Mouse (Mus musculus) right cerebral cortex, postnatal 25 days (tissue): ENCODE measurements around the gene Nxn.
"Not testable (repeated sequence)": the region's sequence is repeated elsewhere in the genome, so short reads cannot be mapped to it uniquely, and the experiment has no call there.

ENCODE experiments used
- DNase-seq: peaks from one replicate; pipeline ENCODE4 v3.0.0; 2022

Nxn gene

GRCm38 (mm10) chr11:76255431-76256001, 143.4 kb downstream of the Nxn start:
- DNase-seq = no peak

DNA sequence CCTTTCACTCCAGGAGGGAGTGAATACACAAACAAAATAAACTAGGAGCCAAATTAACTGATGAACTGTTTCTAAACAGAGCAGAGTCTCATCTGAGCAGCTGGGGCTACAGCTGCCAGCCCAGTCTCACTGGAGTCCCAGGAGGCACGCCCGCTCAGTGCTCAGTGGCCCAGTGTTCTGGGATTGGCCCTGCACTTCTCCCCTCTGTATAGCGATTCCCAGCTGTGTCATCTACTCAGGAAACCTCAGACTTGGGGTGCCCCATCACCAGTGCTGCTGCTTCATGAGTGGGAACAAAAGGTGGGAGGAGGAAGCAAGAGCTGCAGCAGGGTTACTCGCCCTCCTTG, 145.0 kb downstream of the Nxn start:
- no peak for DNase-seq

GRCm38 (mm10) chr11:76253145-76253917, 145.6 kb downstream of the Nxn start:
- peak; percentile 76 for DNase-seq

DNA sequence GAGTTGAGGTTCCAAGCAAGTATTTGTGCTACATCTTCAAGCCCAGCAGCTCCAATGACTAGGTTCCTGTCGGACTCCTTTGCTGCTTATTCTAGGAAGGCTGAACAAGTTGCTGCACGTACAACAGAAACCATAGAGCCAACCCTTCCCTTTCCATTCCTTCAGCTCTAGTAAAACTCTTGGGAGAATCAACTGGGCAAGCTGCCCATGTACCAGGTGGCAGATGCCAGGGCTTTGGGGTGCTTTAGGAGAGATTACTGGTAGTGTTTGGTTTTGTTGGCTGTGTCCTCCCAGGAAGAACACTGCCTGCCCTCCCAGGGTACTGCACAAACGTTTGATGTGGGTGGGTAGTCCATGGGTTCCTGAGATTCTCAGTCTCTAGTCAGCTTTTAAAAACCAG, 146.9 kb downstream of the Nxn start:
- DNase-seq = no peak

GRCm38 (mm10) chr11:76247239-76247638, 151.7 kb downstream of the Nxn start:
- DNase-seq = no peak

DNA sequence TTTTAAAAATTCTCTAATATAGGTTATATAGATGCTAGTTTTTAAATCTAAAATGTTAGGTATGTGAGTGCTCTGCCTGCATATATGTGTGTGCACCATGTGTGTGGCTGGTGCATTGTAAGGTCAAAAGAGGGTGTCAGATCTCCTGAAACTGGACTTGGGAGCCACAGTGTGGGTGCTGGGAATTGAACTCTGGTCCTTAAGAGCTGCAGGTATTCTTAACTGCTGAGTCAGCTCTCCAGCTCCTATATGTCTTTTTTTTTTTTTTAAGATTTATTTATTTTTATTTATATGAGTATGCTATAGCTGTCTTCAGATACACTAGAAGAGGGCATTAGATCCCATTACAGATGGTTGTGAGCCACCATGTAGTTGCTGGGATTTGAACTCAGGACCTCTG, 152.5 kb downstream of the Nxn start:
- no peak for DNase-seq

DNA sequence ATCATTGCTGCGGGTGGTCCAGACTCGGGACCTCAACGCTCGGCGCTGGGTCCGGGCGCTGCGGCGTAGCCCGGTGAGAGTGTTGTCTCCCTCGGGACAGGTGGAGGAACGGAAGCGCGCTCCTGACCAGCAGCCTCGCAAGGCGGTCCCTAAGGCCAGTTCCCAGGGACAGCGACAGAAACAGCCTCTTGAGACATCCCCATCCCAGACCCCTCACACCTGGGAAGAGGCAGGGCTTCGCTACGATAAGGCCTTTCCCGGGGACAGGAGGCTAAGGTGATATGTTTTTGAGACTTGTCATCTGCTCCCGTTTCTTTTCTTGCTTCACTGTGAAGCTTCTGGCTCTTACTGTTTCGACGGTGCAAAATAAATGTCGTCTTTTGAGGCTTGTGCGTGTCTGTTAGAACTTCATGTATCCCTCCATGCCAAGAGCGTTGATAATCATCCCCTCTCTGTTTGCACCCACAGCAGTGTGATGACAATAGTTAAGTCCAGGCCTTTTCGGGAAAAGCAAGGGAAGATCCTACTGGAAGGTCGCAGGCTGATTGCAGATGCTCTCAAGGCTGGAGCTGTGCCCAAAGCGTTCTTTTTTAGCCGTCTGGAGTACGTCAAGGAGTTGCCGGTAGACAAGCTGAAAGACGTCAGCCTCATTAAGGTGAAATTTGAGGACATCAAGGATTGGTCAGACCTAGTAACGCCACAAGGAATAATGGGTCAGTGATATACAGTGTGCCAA, 155.0 kb downstream of the Nxn start:
- DNase-seq = no peak

DNA sequence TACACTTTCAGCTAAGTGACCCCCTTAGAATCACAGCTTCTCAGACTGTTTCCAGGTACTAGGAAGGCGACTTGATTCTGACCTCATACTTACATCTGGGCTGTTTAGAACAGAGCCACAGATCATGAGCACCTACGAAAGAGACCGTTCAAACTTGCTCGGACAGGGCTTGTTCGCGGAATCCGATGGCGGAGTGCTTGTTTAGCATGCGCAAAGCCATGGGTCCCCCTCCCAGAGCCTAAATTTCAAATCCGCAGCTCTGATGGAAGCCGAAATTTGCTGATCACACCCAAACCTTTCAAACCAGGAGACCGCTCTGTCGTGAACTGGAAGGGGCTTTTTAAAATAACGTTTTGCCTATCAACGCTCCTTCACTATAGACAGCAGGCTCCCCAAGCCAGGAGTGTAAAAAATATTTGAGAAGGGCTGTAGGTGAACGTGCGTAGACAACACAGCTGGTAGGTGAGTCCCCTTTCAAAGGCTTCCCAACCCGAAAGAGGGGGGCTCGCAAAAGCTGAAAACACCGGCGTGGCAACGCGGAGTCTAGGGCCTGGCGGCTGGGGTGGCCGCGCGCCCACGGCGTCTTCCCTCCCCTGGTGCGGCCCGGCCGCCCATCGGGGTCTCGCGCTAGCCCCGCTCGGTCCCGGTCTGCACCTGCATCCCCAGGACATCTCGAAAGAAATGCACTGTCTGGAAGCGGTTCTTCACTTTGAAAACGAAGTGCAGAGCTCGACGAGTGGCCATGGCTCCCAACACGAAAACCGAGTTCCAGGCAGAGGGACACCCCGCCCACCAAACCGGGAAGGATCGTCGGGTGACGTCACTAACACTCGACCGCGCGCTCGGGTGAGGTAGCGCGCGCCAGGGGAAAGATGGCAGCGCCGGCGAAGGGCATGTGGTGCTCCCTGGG, 155.8 kb downstream of the Nxn start, which contains the start of the genes Mrm3 and Glod4:
Gene Mrm3 (plus strand): TSS at position 815 of the 910 bp plus-strand sequence.
Gene Glod4 (minus strand): TSS at position 825 of the 910 bp plus-strand sequence.
- DNase-seq = peak; percentile 92

GRCm38 (mm10) chr11:76239750-76240149, 159.2 kb downstream of the Nxn start:
- DNase-seq = no peak

GRCm38 (mm10) chr11:76236136-76236535, 162.8 kb downstream of the Nxn start:
- no peak for DNase-seq

GRCm38 (mm10) chr11:76225051-76225450, 173.9 kb downstream of the Nxn start:
- no peak for DNase-seq

DNA sequence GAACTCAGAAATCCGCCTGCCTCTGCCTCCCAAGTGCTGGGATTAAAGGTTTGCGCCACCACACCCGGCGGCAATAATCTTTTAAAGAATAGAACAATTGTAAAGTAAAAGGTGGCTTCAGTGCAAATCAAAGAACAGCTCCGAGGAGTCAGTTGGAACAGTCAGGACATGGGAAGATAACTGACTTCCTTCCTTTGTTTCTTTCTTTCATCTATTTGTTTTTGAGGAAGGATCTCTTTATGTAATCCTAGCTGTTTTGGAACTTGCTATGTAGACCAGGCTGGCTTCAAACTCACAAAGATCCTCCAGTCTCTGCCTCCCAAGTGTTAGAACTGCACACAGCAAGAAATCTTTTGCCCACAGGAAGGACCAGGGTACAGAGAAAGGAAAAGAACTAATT, 174.3 kb downstream of the Nxn start:
- no peak for DNase-seq

DNA sequence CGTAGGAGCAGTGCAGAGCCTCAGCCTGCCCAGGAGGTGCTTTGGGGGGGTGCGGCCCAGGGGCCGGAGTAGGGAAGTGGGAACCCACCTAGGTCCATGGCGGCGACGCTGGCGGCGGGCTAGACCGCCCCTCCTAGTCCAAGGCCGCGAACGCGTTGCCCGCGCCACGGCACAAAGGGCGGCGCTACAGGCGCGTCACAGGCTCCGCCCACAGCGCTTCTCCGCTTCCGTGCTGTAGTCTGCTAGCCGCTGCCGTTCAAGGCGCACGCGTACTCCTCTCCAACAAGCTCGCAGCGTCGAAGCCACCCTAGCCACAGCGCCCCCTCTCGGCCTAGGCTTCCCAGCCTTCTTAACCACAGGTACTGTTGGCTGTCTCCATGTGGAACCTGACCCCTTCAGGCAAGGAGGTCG, 181.5 kb downstream of the Nxn start, which contains the start of the genes Dbil5 and Gemin4:
Gene Dbil5 (plus strand): TSS at position 219 of the 411 bp plus-strand sequence.
Gene Gemin4 (minus strand): TSS at position 275 of the 411 bp plus-strand sequence.
- DNase-seq = peak; percentile 97

DNA sequence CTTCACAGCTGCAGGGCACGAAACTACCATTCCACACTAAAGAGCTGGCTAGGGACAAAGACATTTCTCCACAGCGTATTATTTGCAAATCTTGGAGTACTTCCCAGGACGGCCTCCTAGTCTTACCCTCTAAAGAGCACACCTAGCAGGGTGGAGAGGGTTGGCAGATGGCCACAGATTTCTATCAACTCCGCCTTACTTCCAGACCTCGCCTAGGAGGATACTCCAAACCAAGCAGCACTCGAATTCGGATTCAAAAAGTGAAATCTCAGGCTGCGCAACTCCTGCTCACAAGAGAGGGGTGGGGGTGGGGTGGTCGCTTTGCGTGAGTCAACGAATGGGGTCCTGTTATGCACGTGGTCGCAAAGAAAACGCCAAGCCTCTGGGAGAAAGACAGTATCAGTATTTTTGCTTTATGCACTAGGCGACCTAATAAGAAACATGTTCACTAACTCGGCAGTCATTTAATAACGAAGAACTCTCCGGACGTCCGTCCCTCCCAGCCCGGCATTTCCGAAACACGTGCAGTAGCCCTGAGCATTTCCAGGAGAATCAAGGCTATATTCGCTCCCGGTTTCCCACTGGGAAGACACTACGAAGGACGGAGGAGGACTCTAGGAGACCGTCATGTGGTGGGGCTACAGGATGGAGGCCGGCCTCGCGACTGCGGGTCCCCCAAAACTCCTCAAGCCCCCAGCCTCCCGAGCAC, 182.1 kb downstream of the Nxn start:
- no peak for DNase-seq

- DNase-seq = no peak
Observed at GRCm38 (mm10) chr11:76216049-76216540, 182.8 kb downstream of the Nxn start.

GRCm38 (mm10) chr11:76215011-76215410, 183.9 kb downstream of the Nxn start:
- DNase-seq = no peak

GRCm38 (mm10) chr11:76213841-76214240, 185.1 kb downstream of the Nxn start:
- DNase-seq = no peak

DNA sequence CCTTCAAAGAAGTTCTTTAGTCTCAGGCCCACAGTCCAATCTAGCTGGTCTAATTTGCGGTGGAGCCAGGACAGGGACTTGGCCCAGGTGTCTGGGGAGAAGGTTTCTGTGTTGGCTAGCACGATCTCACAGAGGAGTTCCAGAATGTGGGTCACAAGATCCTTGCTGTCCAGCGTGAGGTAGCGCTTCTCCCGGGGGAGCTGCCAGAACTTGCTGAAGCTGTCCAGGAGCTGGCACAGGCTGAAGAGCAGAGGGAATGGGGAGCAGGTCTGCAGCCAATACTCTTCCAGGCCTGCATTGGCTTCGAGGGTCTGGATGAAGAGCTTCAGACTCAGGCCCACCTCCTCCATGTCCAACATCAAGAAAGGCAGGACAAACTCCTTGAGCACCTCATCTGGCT, 187.3 kb downstream of the Nxn start:
- not testable (repeated sequence) for DNase-seq

DNA sequence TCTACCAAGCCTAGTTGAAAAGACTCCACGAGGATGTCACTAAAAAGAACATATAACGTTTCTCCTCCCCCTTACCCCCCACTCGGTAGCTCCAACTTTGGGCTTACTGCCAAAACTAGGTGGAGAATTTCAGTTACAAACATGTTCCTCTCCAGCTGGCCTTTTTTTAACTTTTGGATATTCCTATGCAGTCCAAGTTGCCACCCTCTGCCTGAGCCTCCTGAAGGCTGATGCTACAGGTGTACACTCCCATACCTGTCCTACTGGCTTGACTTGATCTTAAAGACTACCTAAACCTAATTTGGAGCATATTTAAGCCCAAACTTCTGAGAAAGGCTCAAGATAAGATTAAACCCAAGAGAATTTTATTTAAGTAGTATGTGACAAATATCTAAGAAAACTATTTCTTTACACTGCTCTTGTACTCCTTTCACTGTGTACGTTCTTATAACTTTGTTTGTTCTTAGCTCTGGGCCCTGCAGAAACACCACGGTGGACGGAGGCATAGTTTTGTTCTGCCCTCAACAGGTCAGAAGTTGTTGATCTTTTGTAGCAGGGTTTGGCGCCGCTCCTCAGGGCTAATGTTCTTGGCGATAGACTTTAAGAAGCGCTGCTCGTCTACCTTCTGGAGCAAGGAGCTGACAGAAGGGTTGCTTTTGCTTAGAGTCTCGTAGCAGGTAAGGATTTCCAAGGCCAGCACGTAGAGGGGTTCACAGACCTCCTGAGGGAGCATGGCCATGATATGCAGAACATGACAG, 188.5 kb downstream of the Nxn start:
- DNase-seq = no peak
